Mouse (Mus musculus) CH12.LX (cell line): ENCODE results near the gene Nat10. TPM values are rescaled to one million over a fixed set of nuclear protein-coding genes. Genes with fewer than 3 reads are reported as not detected.

Experiments used
- DNase-seq: peaks from one replicate; pipeline ENCODE4 v3.0.0-alpha.2; 2013; ENCODE audit errors: extremely low read depth
- H3K27ac ChIP-seq: 2 replicates; pipeline ENCODE4 v1.5.1; 2012; ENCODE audit warnings: low read depth, mild to moderate bottlenecking, control low read depth, moderate library complexity; ENCODE audit not compliant: insufficient read depth
- H3K27me3 ChIP-seq: replicated peaks from 2 replicates; pipeline ENCODE3; 2012; ENCODE audit warnings: inconsistent platforms
- H3K36me3 ChIP-seq, 2 experiments: replicated peaks in 1 of 2; 2 replicates each; pipeline versions ENCODE3 to v1.6.1; 2012; ENCODE audit warnings: inconsistent platforms in 1 of 2, low read length in 1 of 2, mild to moderate bottlenecking in 1 of 2, mixed read lengths in 1 of 2, moderate library complexity in 1 of 2; ENCODE audit not compliant: control insufficient read depth in 1 of 2, insufficient read depth in 1 of 2
- H3K4me1 ChIP-seq, 2 experiments: 2 replicates each; pipeline ENCODE4 v1.6.1; 2012; ENCODE audit warnings: inconsistent platforms in 1 of 2, moderate library complexity in 1 of 2; ENCODE audit not compliant: insufficient read depth in 2 of 2, control insufficient read depth in 1 of 2
- H3K4me2 ChIP-seq: 2 replicates; pipeline ENCODE4 v1.6.1; 2012; ENCODE audit warnings: low read depth, mild to moderate bottlenecking, control low read depth; ENCODE audit not compliant: poor library complexity, insufficient read depth, severe bottlenecking
- H3K4me3 ChIP-seq, 3 experiments: fragments of 150-350 bp in 1 of 3; sonication (generic) in 1 of 3; replicated peaks in 1 of 3; 2 replicates each; pipeline versions ENCODE3 to v1.5.1; 2011 to 2012; ENCODE audit warnings: low read depth in 2 of 3, low read length in 2 of 3, mild to moderate bottlenecking in 2 of 3, moderate library complexity in 2 of 3, control low read depth in 1 of 3, improper control_type of control experiment in 1 of 3, inconsistent platforms in 1 of 3, mixed read lengths in 1 of 3; ENCODE audit not compliant: poor library complexity in 1 of 3
- H3K79me2 ChIP-seq: replicated peaks from 2 replicates; pipeline ENCODE4 v1.6.1; 2012; ENCODE audit warnings: mild to moderate bottlenecking, moderate library complexity; ENCODE audit not compliant: control insufficient read depth, poor library complexity, insufficient read depth, severe bottlenecking; ENCODE audit errors: extremely low read depth
- H3K9ac ChIP-seq: 2 replicates; pipeline ENCODE4 v1.6.1; 2012; ENCODE audit warnings: low read depth, mild to moderate bottlenecking, control low read depth, moderate library complexity; ENCODE audit not compliant: insufficient read depth
- H3K9me3 ChIP-seq: replicated peaks from 2 replicates; pipeline ENCODE3; 2012; ENCODE audit warnings: low read length, inconsistent platforms, mixed read lengths
- CHD1 ChIP-seq: IDR thresholded peaks from 2 replicates; pipeline ENCODE4 v1.6.1; 2012; ENCODE audit warnings: low read depth, low read length, improper control_type of control experiment, inconsistent platforms
- CHD2 ChIP-seq: IDR thresholded peaks from 2 replicates; pipeline ENCODE4 v1.6.1; 2011; ENCODE audit warnings: low read length, improper control_type of control experiment
- EP300 ChIP-seq: IDR thresholded peaks from 2 replicates; pipeline ENCODE4 v1.6.1; 2011; ENCODE audit warnings: low read length, improper control_type of control experiment
- ETS1 ChIP-seq: conservative IDR thresholded peaks from 2 replicates; pipeline ENCODE4 v1.6.1; 2012; ENCODE audit warnings: low read depth, mild to moderate bottlenecking, inconsistent platforms, low read length, improper control_type of control experiment, moderate library complexity
- HCFC1 ChIP-seq: IDR thresholded peaks from 2 replicates; pipeline ENCODE4 v1.6.1; 2012; ENCODE audit warnings: low read depth, mild to moderate bottlenecking, inconsistent platforms, low read length, improper control_type of control experiment
- IRF4 ChIP-seq: IDR thresholded peaks from 2 replicates; pipeline ENCODE4 v1.6.1; 2014; ENCODE audit warnings: low read depth, mild to moderate bottlenecking, inconsistent platforms, low read length, improper control_type of control experiment
- JUN ChIP-seq: IDR thresholded peaks from 2 replicates; pipeline ENCODE4 v1.6.1; 2011; ENCODE audit warnings: low read depth, mild to moderate bottlenecking, low read length, improper control_type of control experiment, moderate library complexity; ENCODE audit not compliant: insufficient read depth
- MAX ChIP-seq: IDR thresholded peaks from 2 replicates; pipeline ENCODE4 v1.6.1; 2011; ENCODE audit warnings: low read length, improper control_type of control experiment
- MAZ ChIP-seq: IDR thresholded peaks from 2 replicates; pipeline ENCODE4 v1.6.1; 2012; ENCODE audit warnings: low read depth, mild to moderate bottlenecking, inconsistent platforms, low read length, improper control_type of control experiment, moderate library complexity
- MEF2A ChIP-seq: IDR thresholded peaks from 2 replicates; pipeline ENCODE4 v1.6.1; 2014; ENCODE audit warnings: low read depth, mild to moderate bottlenecking, inconsistent platforms, low read length, improper control_type of control experiment, borderline replicate concordance
- MXI1 ChIP-seq: IDR thresholded peaks from 2 replicates; pipeline ENCODE4 v1.6.1; 2011; ENCODE audit warnings: mild to moderate bottlenecking, low read depth, low read length, improper control_type of control experiment
- MYC ChIP-seq: IDR thresholded peaks from 2 replicates; pipeline ENCODE4 v1.6.1; 2011; ENCODE audit warnings: low read depth, mild to moderate bottlenecking, improper control_type of control experiment, low read length
- NRF1 ChIP-seq: IDR thresholded peaks from 2 replicates; pipeline ENCODE4 v1.6.1; 2014; ENCODE audit warnings: low read depth, mild to moderate bottlenecking, inconsistent platforms, low read length, improper control_type of control experiment, moderate library complexity
- POLR2A ChIP-seq: IDR thresholded peaks from 2 replicates; pipeline ENCODE4 v1.6.1; 2011; ENCODE audit warnings: low read depth, mild to moderate bottlenecking, improper control_type of control experiment, low read length
- SIN3A ChIP-seq: IDR thresholded peaks from 2 replicates; pipeline ENCODE4 v1.6.1; 2012; ENCODE audit warnings: low read length, improper control_type of control experiment, inconsistent platforms
- TCF12 ChIP-seq: IDR thresholded peaks from 2 replicates; pipeline ENCODE4 v1.6.1; 2014; ENCODE audit warnings: low read depth, mild to moderate bottlenecking, inconsistent platforms, low read length, improper control_type of control experiment
- ZNF384 ChIP-seq: IDR thresholded peaks from 2 replicates; pipeline ENCODE4 v1.6.1; 2012; ENCODE audit warnings: low read depth, low read length, improper control_type of control experiment, inconsistent platforms
- dilution Hi-C: fragments of 300-500 bp; cut with MboI; formaldehyde crosslinking; loops from 2 replicates; pipeline ENCODE4 v1.14.3; 2020; ENCODE audit warnings: low sequenced_read_pairs; ENCODE audit not compliant: extremely low pct_unique_long_range_greater_than_20kb, extremely low pct_ligation_motif_present
- in situ Hi-C: fragments of 300-500 bp; cut with MboI; formaldehyde crosslinking; loops from 3 replicates; pipeline ENCODE4 v1.14.3; 2019; ENCODE audit warnings: low sequenced_read_pairs, low pct_ligation_motif_present, low pct_unique_long_range_greater_than_20kb, mixed read lengths
- polyA plus RNA-seq: library from polyadenylated mRNA; unstranded; fragments of >175 nt; gene quantifications from 2 replicates; pipeline ENCODE4 v1.2.1, GENCODE M21; 2012; ENCODE audit warnings: low read depth; ENCODE audit not compliant: insufficient read length
- total RNA-seq, 2 experiments: library from RNA; depleted of rRNA; stranded (reverse); fragments of 300-350 nt in 1 of 2; fragments of >200 nt in 1 of 2; gene quantifications; 2 replicates each; pipeline ENCODE4 v1.2.3; 2012 to 2014

Nat10 gene
- total and polyA plus RNA-seq, 3 experiments: 31.0 to 83.6 (median 36.0) TPM

DNA sequence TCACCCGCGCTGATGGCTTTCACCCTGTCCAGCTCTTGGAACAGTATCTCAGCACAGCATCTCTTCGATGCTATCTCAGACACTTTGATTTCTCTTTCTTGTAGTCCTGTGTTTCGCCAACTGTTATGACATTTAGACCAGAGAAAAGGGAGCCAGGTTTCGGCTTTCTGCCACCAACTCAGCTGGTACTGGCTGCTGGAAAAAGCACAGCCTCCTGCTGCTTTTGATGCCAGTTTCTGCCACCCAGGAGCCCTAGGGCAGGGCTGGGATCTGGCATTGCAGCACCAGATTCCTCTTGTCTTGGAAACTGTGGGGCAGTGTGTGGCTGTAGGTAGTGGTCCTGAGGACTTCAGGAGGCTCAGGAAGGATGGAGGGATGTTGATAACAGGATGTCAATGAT, 79.9 kb downstream of the Nat10 start:
- in situ Hi-C loops (no loop called here), dilution Hi-C loops (no loop called here)
- H3K9me3 ChIP-seq: no peaks in the 10 kb centered on the region
- H3K79me2 ChIP-seq: no peaks in the 10 kb centered on the region
- peaks cover 57 to 98% of the 10 kb centered on the region in 2 experiments for H3K4me1 ChIP-seq
- DNase-seq: no peak
- no peak overlapping the region for H3K4me3 ChIP-seq
- no peaks in the 10 kb centered on the region for H3K36me3 ChIP-seq
- H3K27me3 ChIP-seq: no peaks in the 10 kb centered on the region
- H3K27ac ChIP-seq: peak overlapping the region; percentile 55
- no peak for TF ChIP-seq JUN
- TF ChIP-seq NRF1: no peak
- no peak for TF ChIP-seq POLR2A
- H3K4me2 ChIP-seq: 0 out of 2 replicates have a peak overlapping the region, but pooled peaks have one; percentile 39
- H3K9ac ChIP-seq: 0 out of 2 replicates have a peak overlapping the region, but pooled peaks have one; percentile 11

DNA sequence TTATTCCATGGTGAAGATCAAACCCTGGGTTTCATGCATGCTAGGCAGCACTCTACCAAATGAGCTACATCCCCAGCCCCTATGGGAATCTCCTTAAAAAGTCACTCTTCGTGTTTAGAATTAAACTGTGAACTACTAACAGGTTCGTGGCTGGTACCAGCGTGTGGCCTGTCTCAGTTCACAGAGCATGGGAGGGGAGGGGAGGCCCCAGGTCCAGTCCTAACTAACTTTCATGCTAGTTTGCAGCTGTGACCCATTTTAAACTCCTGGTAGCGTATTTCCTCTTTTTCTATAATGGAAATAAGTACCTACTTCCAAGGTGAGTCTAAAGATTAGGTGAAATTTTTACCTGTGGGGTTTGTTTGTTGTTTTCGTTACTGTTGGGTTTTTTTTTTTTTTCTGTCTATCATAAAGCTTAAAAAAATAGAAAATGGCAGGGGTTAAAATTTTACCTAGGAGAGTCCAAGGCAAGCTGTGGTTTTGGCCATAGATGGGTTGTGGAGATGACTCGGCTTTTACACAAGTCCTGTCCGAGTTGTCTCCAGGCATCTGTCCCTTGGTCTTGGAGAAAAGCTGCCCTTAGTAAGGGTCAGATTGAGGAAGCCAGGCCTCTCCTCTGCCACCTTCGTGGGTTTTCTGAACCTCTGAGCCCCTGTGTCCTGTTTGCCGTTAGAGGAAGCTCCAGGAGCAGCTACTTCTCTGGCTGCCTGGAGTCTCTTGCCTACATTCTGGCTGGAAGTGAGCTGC, 80.5 kb downstream of the Nat10 start:
- Histone ChIP-seq H3K4me1 (peaks cover 53 to 96% of the 10 kb centered on the region in 2 experiments), H3K9ac (peak overlapping the region; percentile 11; the same call in 1 of the 2 replicates), H3K79me2 (no peaks in the 10 kb centered on the region), H3K27me3 (no peaks in the 10 kb centered on the region), H3K36me3 (no peaks in the 10 kb centered on the region), H3K9me3 (no peaks in the 10 kb centered on the region), H3K4me2 (peak overlapping the region; percentile 39; the same call in 1 of the 2 replicates), H3K4me3 (no peak overlapping the region), H3K27ac (peak overlapping the region; percentile 55)
- dilution Hi-C loops: no loop called here
- peak; percentile 66 for DNase-seq
- TF ChIP-seq CHD2: 0 out of 2 replicates have a peak, but pooled peaks have one; percentile 17
- TF ChIP-seq NRF1: no peak
- TF ChIP-seq SIN3A: peak; percentile 54; the same call in 1 of the 2 replicates
- TF ChIP-seq MAZ: peak; percentile 79; the same call in 1 of the 2 replicates
- peak; percentile 89 for TF ChIP-seq EP300
- peak; percentile 71 for TF ChIP-seq IRF4
- TF ChIP-seq ZNF384: peak; percentile 78
- TF ChIP-seq MYC: 0 out of 2 replicates have a peak, but pooled peaks have one; percentile 58
- 0 out of 2 replicates have a peak, but pooled peaks have one; percentile 33 for TF ChIP-seq MXI1
- TF ChIP-seq MAX: peak; percentile 41; the same call in 1 of the 2 replicates
- TF ChIP-seq ETS1: no peak; the same call in none of the 2 replicates
- TF ChIP-seq CHD1: peak; percentile 68; the same call in 1 of the 2 replicates
- peak; percentile 39; the same call in 1 of the 2 replicates for TF ChIP-seq TCF12
- peak; percentile 81 for TF ChIP-seq MEF2A
- TF ChIP-seq HCFC1: no peak
- in situ Hi-C loops: no loop called here
